Mouse (Mus musculus) T-helper 2 cell (primary cell): ENCODE data around the gene Tmigd3.
"Not testable (repeated sequence)": the region's sequence is repeated elsewhere in the genome, so short reads cannot be mapped to it uniquely, and the experiment has no call there.

Experiments used
- in situ Hi-C: fragments of 300-600 bp; cut with MboI, MseI; formaldehyde crosslinking; loops from one replicate; pipeline ENCODE4 v1.15.1; 2025; ENCODE audit warnings: high pct_unique_total_duplicates

The Tmigd3 gene

GRCm38 (mm10) chr3:105899394-105900147, 28.9 kb downstream of the Tmigd3 start:
- in situ Hi-C loops, result loop anchor here (5.0 to 10.0 kb wide), 3 partner anchors 127 to 875 kb away; no protein-coding TSS in a partner anchor

DNA sequence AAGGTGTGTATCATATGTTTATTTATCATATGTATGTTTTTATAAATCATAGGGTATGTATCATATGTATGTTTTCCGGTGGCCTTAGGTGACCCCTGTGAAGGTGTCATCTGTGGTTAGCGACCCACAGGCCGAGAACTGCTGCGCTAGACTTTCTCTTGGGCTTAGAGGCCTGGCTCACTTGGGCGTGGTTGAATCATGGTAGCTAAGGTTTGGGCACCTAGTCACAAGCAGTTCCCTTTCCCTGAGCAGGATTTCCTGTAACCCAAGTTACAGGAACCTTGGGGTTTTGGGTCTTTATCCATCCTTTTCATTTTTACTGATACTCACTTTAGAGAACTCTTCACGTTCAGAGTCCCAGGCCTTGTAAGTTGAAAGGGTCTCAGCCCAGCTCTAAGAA, 29.6 kb downstream of the Tmigd3 start:
- in situ Hi-C loops, result no loop called here

- in situ Hi-C loops, result no loop called here
Observed at GRCm38 (mm10) chr3:105900716-105901115, 30.0 kb downstream of the Tmigd3 start.

DNA sequence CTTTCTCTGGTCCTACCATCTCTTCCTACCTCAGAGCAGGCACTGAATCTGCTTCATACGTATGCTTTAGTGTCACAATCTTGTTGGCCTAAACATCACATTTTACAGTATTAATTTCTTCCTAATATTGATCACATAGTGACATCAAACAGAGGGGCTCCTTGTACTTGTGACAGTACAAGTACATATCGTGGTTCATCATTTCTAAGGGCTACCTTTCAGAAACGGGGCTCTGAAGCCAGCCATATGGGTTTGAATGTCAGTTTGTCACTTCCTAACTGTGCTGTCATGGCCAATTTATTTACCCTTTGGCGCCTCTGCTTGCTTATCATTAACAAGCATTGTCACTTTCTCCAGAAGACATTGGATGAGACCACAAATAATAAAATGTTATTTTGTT, 30.8 kb downstream of the Tmigd3 start:
- in situ Hi-C loops, result no loop called here

DNA sequence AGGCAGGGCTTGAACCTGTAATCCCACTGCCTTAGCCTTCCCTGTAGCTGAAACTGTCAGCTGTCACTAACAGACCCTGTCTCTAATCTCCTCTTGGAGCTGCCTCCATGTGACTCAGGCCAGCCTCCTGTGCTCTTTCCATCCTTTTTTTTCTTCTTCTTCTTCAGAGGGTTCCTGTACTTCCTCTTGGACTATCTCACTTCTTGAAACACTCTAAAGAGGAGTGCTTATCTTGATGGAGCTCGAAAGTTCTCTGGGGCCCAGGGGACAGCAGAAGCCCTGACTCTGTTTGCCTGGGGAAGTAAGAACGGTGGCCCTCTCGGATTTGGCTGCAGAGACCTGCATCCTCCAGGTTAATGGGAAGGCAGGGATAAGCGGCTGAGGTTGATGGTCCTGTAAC, 33.5 kb downstream of the Tmigd3 start:
- in situ Hi-C loops, result no loop called here

- in situ Hi-C loops, result no loop called here
Observed at GRCm38 (mm10) chr3:105904721-105905120, 34.0 kb downstream of the Tmigd3 start.

DNA sequence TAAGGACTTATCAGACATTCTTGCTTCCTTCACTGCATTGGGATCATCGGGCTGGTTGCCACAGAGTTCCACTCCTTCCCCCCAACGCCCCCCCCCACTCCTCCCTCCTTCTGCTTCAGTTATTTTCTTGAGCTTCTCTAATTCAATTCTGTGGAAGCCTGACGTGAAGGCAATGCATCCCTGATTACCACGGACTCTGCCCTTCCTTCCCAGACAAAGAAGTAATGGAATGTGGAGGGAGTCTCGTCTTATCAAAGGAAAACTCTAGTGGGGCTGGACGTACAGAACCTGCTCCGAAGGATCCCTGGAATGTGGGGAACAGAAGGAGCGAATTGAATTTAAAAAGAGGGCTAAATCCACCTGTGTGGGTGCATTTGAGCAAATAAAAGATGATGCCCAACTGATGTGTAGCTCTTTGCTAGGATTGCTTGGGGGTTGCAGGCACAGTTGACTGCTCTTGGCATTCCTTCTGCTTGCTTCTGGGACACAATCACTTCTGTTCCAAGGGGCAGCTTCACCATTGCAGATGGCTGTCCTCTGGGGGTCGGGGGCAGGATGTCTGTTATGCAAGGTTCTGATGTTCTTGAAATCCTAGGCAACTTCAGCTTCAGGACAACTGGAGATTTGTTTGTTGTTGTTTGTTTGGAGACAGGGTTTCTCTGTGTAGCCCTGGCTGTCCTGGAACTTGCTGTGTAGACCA, 37.4 kb downstream of the Tmigd3 start:
- in situ Hi-C loops, result no loop called here

GRCm38 (mm10) chr3:105908976-105909375, 38.3 kb downstream of the Tmigd3 start:
- in situ Hi-C loops, result no loop called here

GRCm38 (mm10) chr3:105910519-105911190, 40.0 kb downstream of the Tmigd3 start:
- in situ Hi-C loops, result no loop called here

DNA sequence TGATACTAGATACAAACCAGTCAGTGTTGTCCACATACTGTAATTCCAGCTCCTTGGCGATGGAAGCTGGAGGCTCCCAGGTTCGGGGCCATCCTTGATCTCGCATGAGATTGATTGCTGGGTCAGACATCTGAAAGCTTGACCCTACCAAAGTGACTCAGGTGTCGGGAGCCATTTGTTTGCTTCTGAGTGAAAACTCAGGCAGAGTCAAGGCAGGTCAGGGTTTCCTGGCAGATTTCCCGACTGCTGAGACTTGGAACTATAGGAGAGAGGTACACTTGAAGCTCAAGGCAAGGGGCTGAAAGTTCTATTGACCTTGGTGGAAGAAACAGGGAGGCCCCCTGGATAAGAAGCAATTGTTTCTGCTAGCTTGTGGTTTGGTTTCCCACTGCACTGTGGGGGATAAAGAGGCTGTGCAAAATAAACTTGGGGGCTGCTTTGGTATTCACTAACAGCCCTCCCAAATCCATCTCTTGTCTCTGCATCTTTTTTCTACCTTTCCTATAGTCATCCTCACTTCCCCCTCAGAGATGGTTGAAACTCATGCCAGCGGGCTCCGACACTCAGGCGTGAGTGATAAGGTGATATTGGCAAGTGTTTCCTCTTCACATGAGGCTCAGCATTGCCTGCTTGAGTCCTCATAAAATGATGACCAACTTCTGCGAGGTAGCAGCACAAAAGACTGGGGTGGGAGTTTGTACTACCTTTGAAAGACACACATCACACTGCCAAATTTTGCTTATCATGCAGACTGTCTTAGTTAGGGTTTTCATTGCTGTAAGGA, 41.6 kb downstream of the Tmigd3 start:
- in situ Hi-C loops, result no loop called here

GRCm38 (mm10) chr3:105913839-105914681, 43.4 kb downstream of the Tmigd3 start:
- in situ Hi-C loops, result no loop called here

DNA sequence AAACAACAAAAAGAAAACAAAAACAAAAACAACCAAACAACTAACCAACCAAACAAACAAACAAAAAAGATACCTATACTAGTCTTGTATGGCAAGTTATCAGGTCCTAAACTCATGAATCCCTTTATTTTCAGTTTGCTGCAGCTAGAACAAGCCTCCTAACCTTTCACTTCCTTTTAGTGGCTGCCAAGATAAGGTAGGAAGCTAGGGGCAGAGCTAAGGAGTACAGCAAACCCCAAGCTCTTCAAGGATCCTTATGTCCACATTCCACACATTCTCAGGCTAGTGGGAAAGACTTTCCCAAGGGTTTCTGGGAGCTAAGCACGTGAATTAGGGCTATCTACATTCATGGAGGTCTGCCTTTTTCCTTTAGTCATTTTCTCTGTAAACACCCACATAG, 44.6 kb downstream of the Tmigd3 start:
- in situ Hi-C loops, result no loop called here

GRCm38 (mm10) chr3:105916455-105916854, 45.8 kb downstream of the Tmigd3 start:
- in situ Hi-C loops, result not testable (repeated sequence)

DNA sequence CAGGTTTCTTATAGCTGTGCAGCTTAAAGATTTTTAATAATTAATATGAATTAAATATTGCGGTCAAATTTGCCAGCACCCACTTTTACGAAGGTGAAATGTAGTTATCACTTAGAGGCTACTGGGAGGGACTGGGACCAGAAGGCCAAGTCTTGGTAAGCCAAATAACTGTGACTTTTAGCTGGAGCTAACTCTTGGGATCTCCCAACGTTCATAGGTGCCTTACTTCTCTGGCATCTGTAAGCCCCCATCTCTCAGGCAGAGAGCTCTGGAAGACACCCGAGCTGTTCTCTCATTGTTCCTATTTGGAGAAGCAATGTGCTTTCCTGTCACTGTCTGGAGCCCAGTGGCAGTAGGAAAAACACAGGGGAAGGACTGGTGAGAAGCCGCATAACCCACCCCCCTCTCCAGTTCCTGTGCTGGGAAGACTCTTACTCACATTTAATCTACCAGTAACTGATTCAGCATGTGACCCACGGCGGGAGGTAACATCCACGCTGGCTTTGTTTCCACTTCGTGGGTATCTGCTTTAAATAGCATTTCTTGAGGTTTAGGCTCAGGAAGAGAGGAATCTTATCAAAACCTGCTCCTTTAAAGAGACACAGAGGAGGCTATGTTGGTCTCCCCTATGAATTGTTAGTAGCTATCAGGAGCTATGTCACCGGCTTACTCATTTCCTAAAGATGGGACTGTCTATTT, 47.1 kb downstream of the Tmigd3 start:
- in situ Hi-C loops, result no loop called here

DNA sequence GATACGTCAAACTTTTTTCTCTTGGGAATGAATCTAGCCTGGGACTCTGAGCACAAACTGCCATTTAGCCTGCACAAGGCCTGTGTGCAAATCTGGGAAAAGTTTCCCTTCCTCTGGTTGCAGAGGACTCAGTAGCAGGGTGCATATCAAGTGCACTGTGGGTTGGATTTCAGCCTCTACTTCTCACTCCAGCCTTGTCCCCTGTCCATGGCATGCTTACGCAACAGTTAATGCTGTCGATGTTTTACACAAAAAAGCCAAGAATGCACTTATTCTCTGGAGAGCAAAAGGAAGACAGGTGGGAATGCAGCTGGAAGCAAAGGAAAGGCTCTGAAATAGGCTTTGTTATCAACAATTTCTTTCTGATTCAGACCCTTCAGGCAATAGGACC, 47.6 kb downstream of the Tmigd3 start:
- in situ Hi-C loops, result no loop called here

- in situ Hi-C loops, result not testable (repeated sequence)
Observed at GRCm38 (mm10) chr3:105920743-105921142, 50.0 kb downstream of the Tmigd3 start.

GRCm38 (mm10) chr3:105921959-105922358, 51.3 kb downstream of the Tmigd3 start:
- in situ Hi-C loops, result no loop called here

DNA sequence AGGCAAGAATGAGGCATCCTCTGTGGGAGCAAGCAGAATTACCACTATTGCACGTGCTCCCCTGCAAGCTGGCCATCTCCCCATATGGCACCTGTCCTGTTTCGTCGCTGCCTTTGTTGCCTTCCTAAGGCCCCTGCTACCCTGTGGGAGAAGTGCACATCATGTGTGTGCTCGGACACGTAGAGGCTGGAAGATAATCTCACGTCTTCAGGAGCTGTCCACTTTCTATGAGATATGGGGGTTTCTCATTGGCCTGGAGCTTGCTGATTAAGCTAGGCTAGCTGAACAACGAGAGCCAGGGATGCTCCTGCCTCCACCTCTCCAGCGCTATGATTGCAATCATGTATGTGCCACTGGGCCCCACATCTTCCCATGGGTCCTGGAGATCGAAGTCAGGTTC, 53.9 kb downstream of the Tmigd3 start:
- in situ Hi-C loops, result no loop called here

GRCm38 (mm10) chr3:105927561-105928194, 57.0 kb downstream of the Tmigd3 start:
- in situ Hi-C loops, result no loop called here

- in situ Hi-C loops, result no loop called here
Observed at GRCm38 (mm10) chr3:105928195-105928569, 57.5 kb downstream of the Tmigd3 start.
